Mouse (Mus musculus) spleen, postnatal 10 days (tissue): ENCODE data around the gene Exosc2.

Experiments
- DNase-seq, 2 experiments: peaks; one replicate each; pipeline ENCODE4 v3.0.0; 2021 to 2022; ENCODE audit warnings: low spot score in 2 of 2

Gene Exosc2

GRCm38 (mm10) chr2:31724730-31725490 is 54.4 kb downstream of the Exosc2 start:
- no peak for DNase-seq

- no peak for DNase-seq
Measured at GRCm38 (mm10) chr2:31727576-31728277, 57.2 kb downstream of the Exosc2 start.

- no peak for DNase-seq
Measured at GRCm38 (mm10) chr2:31730640-31731039, 60.1 kb downstream of the Exosc2 start.
